Mouse (Mus musculus) spleen, adult 2 months (tissue): ENCODE data around the gene C730034F03Rik.

Experiments
- CTCF ChIP-seq: fragments of 200-500 bp; IDR thresholded peaks from 2 replicates; pipeline ENCODE4 v1.5.1; 2011; ENCODE audit warnings: mild to moderate bottlenecking, inconsistent platforms; ENCODE audit not compliant: insufficient read depth, insufficient read length, insufficient replicate concordance; ENCODE audit errors: extremely low read depth
- POLR2A ChIP-seq: fragments of 200-500 bp; IDR thresholded peaks from 2 replicates; pipeline ENCODE4 v1.6.1; 2011; ENCODE audit warnings: low read depth, low read length, inconsistent platforms

DNA sequence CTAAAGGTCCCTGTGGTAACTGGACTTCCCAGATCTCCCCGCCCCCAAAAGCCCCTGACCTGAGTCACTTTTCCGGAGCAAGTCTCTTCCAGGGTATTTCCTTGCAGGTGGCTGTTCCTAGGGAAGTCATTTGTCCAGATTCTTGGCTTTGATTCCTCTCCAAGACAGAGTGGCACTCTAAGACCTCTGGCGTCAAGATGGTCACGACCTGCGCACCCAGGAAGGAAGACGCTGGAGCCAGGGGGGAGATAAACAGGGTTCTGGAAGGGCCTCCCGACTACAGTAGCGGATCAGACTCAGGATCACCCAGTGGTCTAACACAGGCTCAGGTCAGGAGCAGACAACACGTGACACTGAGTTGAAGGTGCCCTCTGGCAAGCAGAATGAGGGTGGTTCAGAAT is 47.7 kb downstream of the C730034F03Rik start, which contains the start of gene Arsa:
- no peak for TF ChIP-seq CTCF
- no peak for TF ChIP-seq POLR2A
